Mouse (Mus musculus): ENCODE results near the gene Mrgpre.

- TF ChIP-seq CTCF (IDR thresholded peaks at IDR 0.05; ENCODE audit: borderline replicate concordance, extremely low read depth, insufficient read depth, insufficient read length) (no peak), POLR2A (IDR thresholded peaks at IDR 0.05; ENCODE audit: borderline replicate concordance, extremely low read depth, insufficient read depth, insufficient read length, poor library complexity, severe bottlenecking) (no peak)
Observed at GRCm38 (mm10) chr7:143783378-143783995, 813 bp downstream of the Mrgpre start.

Measured in brain, embryonic 14.5 days (tissue).